Mouse (Mus musculus) olfactory bulb, adult 2 months (tissue): Measurements from ENCODE around the gene Fgfbp1.

Experiments
- CTCF ChIP-seq: fragments of 200-500 bp; IDR thresholded peaks from 2 replicates; pipeline ENCODE4 v1.5.1; 2012; ENCODE audit warnings: low read depth, mild to moderate bottlenecking, low read length, moderate library complexity; ENCODE audit not compliant: insufficient read depth
- POLR2A ChIP-seq: fragments of 200-500 bp; IDR thresholded peaks from 2 replicates; pipeline ENCODE4 v1.6.1; 2012; ENCODE audit warnings: mild to moderate bottlenecking, low read depth, low read length, moderate library complexity; ENCODE audit not compliant: insufficient read depth

- TF ChIP-seq POLR2A (no peak), CTCF (no peak)
These were observed 21.6 kb downstream of the Fgfbp1 start for GRCm38 (mm10) chr5:43959884-43960440.
